Mouse (Mus musculus) neural tube, embryonic 10.5 days (tissue): ENCODE measurements around the gene Exog.
A peak's percentile ranks its signal among the peaks of the same experiment; 100 is the strongest.

Source experiments
- DNase-seq: peaks from one replicate; pipeline ENCODE4 v3.0.0-alpha.2; 2017; ENCODE audit warnings: low spot score; ENCODE audit errors: extremely low spot score

The Exog gene

GRCm38 (mm10) chr9:119444738-119445429 lies at the start of gene Exog:
Exog (plus strand) TSS chr9:119444943.
- DNase-seq: peak; percentile 99

DNA sequence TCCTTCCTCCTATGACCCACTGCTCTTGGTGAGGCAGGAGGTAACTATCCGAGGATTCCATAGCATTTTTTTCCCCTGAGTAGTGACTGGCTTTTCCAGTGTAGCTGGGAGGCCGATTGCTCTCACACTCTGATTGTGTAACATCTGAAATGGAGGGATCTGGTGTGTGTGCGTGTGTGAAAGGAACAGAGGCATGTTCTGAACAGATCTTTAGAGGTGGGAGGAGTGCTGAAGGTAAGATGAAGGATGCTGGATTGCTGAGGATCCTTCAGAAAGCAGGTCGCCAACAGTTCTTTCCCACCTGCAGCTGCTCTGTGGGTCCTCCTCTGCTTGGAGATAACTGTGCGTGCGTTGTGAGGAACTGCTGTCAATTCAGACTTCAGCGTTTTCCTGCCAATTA lies 43.4 kb upstream of the Exog start:
- DNase-seq: no peak

DNA sequence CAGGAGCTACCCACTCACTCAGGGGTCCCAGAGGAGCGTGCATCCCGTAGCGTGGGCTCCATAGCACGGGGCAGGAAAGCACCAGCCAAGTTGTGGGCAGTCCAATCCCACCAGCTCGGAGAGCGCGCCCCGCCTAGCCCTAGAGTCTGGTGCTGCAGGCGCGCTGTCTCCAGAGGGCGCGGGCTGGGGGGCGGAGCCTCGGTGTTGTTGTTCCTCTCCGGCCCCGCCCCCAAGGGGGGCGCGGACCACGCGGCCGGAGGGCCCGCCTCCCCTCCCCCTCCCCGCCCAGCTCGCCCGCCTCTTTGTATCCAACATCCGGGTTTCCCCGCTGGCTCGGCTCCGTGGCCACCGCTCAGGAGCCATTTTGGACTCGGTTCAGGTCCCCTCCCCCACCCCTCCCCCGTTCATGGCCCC lies 42.9 kb upstream of the Exog start, which contains the start of gene Acvr2b:
TSS of gene Acvr2b (plus strand) at position 318 of the 414 bp plus-strand sequence.
- peak; percentile 98 for DNase-seq

GRCm38 (mm10) chr9:119402253-119403235 lies 42.2 kb upstream of the Exog start:
- peak; percentile 74 for DNase-seq

DNA sequence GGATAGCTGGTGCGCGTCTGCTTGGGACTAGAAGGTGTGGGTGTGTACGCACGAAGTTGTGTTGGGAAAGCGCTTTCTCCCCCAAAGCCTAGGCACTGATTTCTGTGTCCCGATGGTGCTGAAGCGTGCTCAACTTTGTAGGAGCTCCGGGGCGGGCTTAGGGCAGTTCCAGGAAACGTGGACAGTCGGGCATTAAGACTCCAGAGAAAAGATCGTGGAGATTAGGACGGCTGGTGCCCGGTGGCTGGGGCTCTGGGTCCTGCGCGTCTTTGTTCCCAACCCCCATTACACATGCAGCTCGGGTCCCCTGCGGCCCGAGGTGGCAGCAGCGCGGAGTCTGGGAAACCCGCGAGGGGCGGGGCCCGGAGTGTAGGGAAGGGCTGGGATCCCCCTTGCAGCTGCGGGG lies 41.5 kb upstream of the Exog start:
- peak; percentile 78 for DNase-seq

DNA sequence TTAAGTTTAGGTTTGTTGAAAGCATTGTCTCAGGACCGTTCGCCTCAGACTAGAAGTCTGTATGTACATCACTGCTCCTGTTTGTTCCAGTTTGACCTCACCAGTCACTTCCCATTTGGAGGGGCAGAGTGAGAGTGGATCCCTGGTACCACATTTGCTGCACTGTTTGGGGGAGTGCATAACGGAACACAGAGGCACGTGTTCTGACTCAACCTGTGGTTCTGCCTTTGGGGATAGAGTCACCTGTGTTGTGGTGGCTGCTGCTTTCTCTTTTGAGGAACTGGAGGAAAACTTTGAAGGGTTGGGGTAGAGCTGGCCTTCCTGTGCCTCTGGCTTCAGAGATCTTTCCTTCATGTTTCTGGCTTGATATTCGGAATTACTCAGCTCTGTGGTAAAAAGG lies 40.7 kb upstream of the Exog start:
- DNase-seq: no peak

- no peak for DNase-seq
Observed at GRCm38 (mm10) chr9:119407884-119408283, 36.9 kb upstream of the Exog start.

DNA sequence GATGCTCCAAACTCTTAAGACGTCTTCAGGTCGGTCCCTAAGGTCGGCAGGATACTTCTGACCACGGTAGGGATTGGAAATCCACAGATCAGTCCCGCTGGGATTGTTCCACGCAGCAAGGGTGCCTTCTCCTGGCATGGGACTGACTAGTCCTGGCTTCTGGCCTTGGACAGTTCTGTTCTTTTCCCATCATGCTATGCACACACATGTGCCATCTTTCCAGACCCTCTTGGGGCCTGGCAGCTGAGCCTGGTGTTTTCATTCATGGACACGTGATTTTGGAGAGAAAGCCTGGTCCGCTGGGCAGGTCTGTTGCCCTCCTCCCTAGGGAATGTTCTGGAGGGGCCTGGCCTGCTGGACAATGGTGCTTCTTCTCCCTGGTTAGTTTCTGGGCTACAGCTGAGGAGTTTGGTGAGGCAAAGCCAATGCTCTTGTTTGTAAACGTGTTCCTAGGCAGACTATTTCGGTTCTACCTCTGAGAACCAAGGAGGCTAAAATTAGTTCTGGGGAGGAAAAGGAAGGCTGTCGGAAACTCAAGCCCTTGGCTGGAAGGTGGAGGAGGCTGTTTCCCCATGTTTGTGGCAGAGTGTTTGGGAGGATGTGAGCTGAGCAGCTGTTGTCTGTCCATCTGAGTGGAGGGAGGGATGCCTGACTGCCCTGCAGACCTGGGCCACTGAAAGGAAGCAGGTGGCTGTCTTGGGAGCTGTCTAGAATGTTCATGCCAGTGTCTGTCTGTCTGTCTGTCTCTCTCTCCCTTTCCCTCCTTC lies 35.7 kb upstream of the Exog start:
- no peak for DNase-seq

DNA sequence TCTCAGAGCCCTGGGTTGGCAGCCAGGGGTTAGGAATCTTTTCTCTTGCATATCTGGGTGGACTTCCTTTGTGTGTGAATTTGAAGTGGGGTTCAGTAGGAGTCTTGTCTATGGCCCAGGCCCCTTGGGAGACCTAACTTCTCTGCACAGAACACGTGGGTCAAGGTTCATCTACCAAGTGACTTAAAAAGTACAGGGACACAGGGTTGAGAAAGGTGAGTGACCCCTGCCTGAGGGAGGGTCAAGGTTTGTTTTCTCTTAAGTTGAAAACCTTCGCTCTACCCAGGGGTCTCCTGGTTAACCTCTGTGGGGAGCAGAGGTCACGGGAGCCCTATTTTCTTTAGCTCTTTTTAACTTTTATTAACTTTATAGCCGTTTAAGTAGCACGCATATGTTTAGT lies 34.9 kb upstream of the Exog start:
- no peak for DNase-seq

DNA sequence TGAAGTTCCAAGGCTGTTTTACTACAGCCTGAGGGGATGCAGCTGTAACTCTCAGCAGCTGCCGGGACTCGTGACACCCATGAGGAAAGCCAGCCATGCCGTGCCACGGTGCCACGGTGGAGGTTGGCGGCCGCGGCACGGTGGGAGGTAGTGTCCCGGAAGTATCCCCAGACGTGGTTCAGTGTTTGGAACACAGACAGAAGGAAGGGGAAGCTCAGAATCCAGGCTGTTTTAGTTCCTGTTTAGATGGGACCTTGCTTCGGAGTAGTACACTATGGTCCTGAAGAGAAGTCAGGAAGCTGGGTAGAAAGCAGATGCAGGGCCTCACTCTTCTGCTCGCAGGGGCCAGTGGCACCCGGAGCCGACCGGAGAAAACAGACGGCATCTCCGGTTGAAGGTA lies 26.7 kb upstream of the Exog start:
- DNase-seq: no peak

DNA sequence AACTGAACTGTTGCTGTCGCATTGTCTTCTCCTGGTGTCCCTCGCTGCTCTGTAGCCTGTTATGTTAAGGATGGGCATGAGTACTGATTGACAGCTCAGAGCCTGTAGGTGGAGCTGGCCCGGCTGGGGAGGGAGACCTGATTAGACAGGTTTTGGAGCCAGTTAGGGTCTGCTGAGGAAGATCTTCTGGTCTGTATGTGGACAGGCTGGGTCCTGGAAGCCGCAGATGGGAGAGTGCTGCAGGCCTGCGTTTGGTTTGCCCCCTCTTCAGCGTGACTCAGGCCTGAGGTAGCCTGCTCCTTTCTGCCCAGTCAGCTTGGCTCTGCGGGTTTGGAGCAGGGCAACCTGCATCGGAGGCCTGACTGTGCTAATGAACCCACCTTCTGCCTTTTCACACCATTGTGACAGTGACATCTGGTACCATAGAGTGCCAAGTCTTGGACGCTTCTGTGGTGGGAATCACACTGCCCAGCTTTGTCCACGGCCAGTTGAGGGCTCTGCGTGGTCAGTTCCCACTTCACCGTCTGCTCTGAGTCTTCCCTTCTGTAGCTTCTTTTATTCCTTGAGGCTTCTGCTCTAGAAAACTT lies 24.8 kb upstream of the Exog start:
- no peak for DNase-seq

GRCm38 (mm10) chr9:119425217-119425975 lies 19.3 kb upstream of the Exog start:
- no peak for DNase-seq

GRCm38 (mm10) chr9:119425976-119426415 lies 18.7 kb upstream of the Exog start:
- DNase-seq: no peak

DNA sequence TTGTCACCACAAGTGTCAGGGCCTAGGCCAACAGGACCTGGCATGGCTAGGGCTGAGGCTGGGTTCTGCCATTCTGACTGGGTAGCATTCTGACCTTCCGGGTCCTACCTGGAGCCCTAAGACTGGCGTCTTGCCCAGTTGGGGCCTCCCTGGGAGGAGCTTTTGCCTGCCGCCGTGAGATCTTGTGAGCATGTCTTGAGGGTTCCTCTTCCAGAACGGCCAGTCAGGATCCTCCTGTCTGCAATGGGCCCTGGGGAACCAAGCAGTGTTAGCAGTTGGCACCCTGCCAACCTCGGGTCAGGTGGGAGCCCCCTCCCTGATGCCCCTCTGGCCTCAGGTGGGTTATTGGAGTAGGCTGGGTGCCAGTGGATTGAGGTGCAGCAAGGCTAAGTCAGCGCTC lies 18.3 kb upstream of the Exog start:
- no peak for DNase-seq

DNA sequence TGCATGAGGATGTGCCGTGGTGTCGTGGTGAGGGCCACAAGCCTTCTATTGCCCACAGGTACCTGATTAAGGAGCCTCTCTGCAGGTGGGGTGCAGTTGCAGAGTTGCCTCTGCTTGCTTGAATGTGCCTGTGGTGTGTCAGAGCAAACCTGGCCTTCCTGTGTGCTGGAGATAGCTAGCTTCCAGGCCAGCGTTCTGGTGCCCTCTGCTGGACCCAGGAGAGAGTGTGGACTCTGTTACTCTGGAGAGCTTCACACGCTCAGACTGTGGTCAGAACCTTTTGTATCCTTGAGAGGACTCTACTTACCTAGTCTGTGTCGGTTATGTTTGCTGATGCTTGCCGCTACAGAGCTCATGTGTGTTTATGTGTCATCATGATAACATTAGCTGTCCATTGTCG lies 14.4 kb upstream of the Exog start:
- peak; percentile 72 for DNase-seq

DNA sequence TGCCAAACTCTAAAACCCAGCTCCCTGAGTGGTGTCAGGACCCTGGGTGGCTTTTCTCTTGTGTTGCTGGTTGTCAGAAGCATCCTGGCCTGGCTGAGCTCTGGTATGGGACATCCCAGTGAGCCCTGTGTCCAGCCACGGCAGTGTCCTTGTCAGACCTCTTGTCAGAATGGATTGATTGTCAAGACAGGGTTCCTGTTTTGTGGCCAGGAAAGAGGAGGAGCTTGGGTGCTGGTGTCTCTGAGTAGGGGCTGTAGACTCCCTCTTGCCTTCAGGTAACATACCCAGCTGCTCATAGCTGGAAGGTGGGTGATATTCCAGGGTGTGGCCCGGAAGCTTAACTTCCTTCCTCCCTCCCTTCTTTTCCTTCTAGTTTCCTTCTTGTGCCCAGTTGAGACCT lies 8.9 kb upstream of the Exog start:
- no peak for DNase-seq

GRCm38 (mm10) chr9:119438065-119438464 lies 6.7 kb upstream of the Exog start:
- DNase-seq: no peak

GRCm38 (mm10) chr9:119438498-119439000 lies 6.2 kb upstream of the Exog start:
- DNase-seq: no peak

DNA sequence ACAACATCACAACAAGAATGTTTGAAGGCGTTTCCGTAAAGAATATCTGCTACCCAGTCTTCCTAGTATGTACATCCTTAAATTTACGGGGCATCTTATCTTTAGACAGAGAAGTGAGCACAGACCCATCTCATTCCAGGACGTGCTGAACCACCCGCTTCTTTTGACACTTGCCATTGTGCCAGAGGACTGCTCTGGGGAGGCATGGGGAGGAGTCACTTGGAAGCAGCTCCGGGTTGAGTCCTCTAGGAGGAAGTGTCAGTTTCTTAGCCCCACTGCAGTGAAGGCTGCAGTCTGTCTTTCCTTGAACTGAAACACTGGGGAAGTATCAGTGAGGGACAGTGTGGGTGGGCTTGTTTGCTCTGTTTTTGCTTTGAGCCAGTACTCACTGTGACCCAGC lies 994 bp downstream of the Exog start:
- DNase-seq: no peak

- DNase-seq: no peak
Observed at GRCm38 (mm10) chr9:119455967-119456366, 11.2 kb downstream of the Exog start.
